In genomic region chr13:41355552-41355951, GRCm38 (mm10) we compare ENCODE assay signal across 9 mouse cellular contexts.
DNase-seq lines count a peak whose midpoint lies in the region; TF ChIP-seq lines count a peak whose summit lies in the region.
"Had no signal": no experiment of that assay in that cellular context is flagged by ENCODE, and none has a peak within 500 bp of the region (broad histone marks: within the 10 kb centered on the region; RNA-seq: fewer than 3 reads in every experiment).

No protein-coding gene starts in this region.

- no peak for TF ChIP-seq POLR2A in embryonic fibroblast, embryonic 13.5 days (IDR thresholded peaks at IDR 0.05; ENCODE audit: low read depth, low read length)

- peak; percentile 31 for DNase-seq in T-cell, adult 2 months (ENCODE audit: low spot score)
- peak; percentile 82 for DNase-seq in kidney, adult 11 months
- DNase-seq in lung, postnatal 25 days (ENCODE audit: low spot score) = peak; percentile 82
- no peak for DNase-seq in embryo, embryonic 11 days
- no peak for DNase-seq in gastrocnemius, adult 8-10 months (ENCODE audit: low spot score in 2 of 2)
- DNase-seq in testis, postnatal 10 days (ENCODE audit: low spot score) = no peak
- no peak for DNase-seq in frontal cortex, postnatal 14 days (ENCODE audit: low spot score in 2 of 2)

- no peak for TF ChIP-seq CTCF in embryonic fibroblast, embryonic 13.5 days (IDR thresholded peaks at IDR 0.05; ENCODE audit: borderline replicate concordance, insufficient read depth, low read length)

- H3K4me1 ChIP-seq in embryonic fibroblast, embryonic 13.5 days (ENCODE audit: control insufficient read depth, insufficient read depth, low read length) = peaks cover 11% of the 10 kb centered on the region

- no peak overlapping the region for H3K27ac ChIP-seq in embryonic fibroblast, embryonic 13.5 days (ENCODE audit: insufficient read depth, low read length)
- H3K27ac ChIP-seq: midbrain, embryonic 12.5 days had no signal

- H3K4me3 ChIP-seq in embryonic fibroblast, embryonic 13.5 days (ENCODE audit: insufficient read depth, low read length) = 0 out of 2 replicates have a peak overlapping the region, but pooled peaks have one; percentile 20
- H3K4me3 ChIP-seq: midbrain, embryonic 12.5 days had no signal

Comparison
In these comparisons a context has a peak if more than half of its experiments do, and no peak if none do; other contexts are left out.
1. DNase-seq: peak in T-cell, adult 2 months (single experiment), kidney, adult 11 months (single experiment) and lung, postnatal 25 days (single experiment); none in embryo, embryonic 11 days (single experiment), gastrocnemius, adult 8-10 months (0 of 2), testis, postnatal 10 days (single experiment) and frontal cortex, postnatal 14 days (0 of 2).